Mouse (Mus musculus) C2C12 (cell line): Measurements from ENCODE around the gene A930017K11Rik.

Experiments
- CEBPB ChIP-seq: IDR thresholded peaks from one replicate; pipeline ENCODE4 v1.6.1; 2011; ENCODE audit warnings: low read depth, mild to moderate bottlenecking, control low read depth, moderate library complexity
- CTCF ChIP-seq: IDR thresholded peaks from one replicate; pipeline ENCODE4 v1.5.1; 2011; ENCODE audit not compliant: control insufficient read depth, insufficient read depth, insufficient read length
- MAX ChIP-seq: IDR thresholded peaks from one replicate; pipeline ENCODE4 v1.6.1; 2011; ENCODE audit warnings: mild to moderate bottlenecking, control low read depth
- MYOD1 ChIP-seq: IDR thresholded peaks from one replicate; pipeline ENCODE4 v1.6.1; 2011; ENCODE audit warnings: low read depth; ENCODE audit not compliant: control insufficient read depth, insufficient read length
- MYOG ChIP-seq: IDR thresholded peaks from one replicate; pipeline ENCODE4 v1.6.1; 2011; ENCODE audit not compliant: control insufficient read depth, insufficient read length; ENCODE audit errors: extremely low read depth
- USF1 ChIP-seq: IDR thresholded peaks from one replicate; pipeline ENCODE4 v1.6.1; 2011; ENCODE audit warnings: low read depth, mild to moderate bottlenecking, control low read depth, moderate library complexity

- TF ChIP-seq CTCF: no peak
- TF ChIP-seq MYOD1: no peak
- no peak for TF ChIP-seq MYOG
- no peak for TF ChIP-seq CEBPB
- TF ChIP-seq USF1: no peak
- no peak for TF ChIP-seq MAX
Measured at GRCm38 (mm10) chr17:25998425-25998824, 46.1 kb upstream of the A930017K11Rik start.
